Mouse (Mus musculus): Measurements from ENCODE around the gene Rexo4.
A peak's percentile ranks its signal among the peaks of the same experiment; 100 is the strongest.

Gene Rexo4

GRCm38 (mm10) chr2:26963923-26964723 lies at the start of gene Rexo4:
Gene Rexo4, minus strand, starts transcription at chr2:26964386.
- DNase-seq (ENCODE audit: extremely low spot score, low spot score): peak; percentile 95

GRCm38 (mm10) chr2:27009714-27010244 lies 45.6 kb upstream of the Rexo4 start, which contains the start of gene Cacfd1:
Gene Cacfd1, plus strand, starts transcription at chr2:27009926.
- DNase-seq (ENCODE audit: extremely low spot score, low spot score): peak; percentile 92

- no peak for DNase-seq (ENCODE audit: extremely low spot score, low spot score)
These were observed 43.5 kb upstream of the Rexo4 start for GRCm38 (mm10) chr2:27007701-27008100.

- no peak for DNase-seq (ENCODE audit: extremely low spot score, low spot score)
These were observed 42.1 kb upstream of the Rexo4 start for GRCm38 (mm10) chr2:27006255-27006654.

GRCm38 (mm10) chr2:26997993-26998392 lies 33.8 kb upstream of the Rexo4 start:
- no peak for DNase-seq (ENCODE audit: extremely low spot score, low spot score)

DNA sequence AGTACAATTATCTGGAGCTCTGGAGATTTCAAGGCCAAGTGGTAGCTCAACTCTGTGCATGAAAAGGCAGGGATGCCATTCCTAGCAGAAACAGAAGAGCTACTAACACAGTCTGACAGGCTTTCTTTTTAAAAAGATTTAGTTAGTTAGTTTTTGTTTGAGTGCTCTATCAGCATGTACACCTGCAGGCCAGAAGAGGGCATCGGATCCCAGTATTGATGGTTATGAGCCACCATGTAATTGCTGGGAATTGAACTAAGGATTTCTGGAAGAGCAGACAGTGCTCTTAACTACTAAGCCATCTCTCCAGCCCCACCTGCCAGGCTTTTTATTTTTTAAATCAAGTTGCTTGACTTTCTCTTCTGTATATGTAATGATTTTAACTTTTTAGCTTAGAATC lies 33.3 kb upstream of the Rexo4 start:
- no peak for DNase-seq (ENCODE audit: extremely low spot score, low spot score)

- no peak for DNase-seq (ENCODE audit: extremely low spot score, low spot score)
These were observed 29.8 kb upstream of the Rexo4 start for GRCm38 (mm10) chr2:26993936-26994335.

DNA sequence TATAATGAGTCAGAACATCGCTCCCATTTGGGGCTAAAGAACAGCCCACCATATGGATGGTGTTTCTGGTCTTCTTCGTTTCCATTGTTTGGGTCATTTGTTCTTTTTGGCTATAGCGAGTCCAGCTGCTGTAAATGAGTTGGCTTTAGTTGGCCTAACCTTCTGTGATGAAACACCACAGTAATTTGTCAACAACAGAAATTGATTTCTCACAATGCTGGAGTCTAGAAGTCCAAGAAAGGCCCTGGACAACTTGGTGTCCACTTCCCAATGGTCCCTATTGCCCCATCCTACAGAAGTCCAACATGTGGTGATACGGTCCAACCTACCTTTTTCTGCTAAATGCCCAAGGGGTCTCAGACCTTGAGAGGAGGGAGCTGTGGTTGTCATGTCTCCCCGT lies 20.5 kb upstream of the Rexo4 start:
- DNase-seq (ENCODE audit: extremely low spot score, low spot score): no peak

DNA sequence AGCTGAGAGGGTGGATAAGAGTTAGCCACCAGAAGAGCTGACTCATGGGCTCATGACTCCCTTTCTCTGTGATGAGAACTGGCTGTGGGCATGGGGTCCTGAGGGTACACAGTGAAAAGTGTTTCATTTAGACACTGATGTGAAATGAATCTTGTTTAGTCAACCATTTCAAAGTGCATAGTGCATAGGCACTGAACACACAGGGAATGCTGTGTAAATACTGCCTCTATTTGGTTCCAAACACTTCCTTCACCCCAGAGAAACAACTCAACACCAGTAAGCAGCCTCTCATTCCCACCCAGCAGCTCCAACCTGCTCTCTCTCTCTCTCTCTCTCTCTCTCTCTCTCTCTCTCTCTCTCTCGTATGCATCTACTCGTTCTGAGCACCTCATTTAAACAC lies 20.0 kb upstream of the Rexo4 start:
- no peak for DNase-seq (ENCODE audit: extremely low spot score, low spot score)

DNA sequence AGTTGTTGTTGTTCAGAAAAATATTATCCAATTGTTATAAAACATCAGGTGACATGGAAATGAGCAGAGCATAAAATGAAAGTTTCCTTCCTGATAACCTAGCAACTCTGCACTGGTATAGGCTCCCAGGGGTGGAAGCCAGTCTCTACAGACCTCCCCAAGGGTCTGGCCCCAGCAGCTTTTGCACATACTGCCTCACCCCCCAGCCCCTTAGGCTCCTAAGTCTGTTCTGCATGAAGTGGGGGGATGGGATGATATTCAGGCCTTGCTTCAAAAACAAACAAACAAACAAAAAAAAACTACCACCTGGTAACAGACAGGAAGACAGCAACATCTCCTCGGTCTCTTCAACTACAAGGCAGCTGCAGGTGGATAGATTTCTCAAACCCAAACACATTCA lies 16.2 kb upstream of the Rexo4 start:
- DNase-seq (ENCODE audit: extremely low spot score, low spot score): no peak

GRCm38 (mm10) chr2:26973960-26974359 lies 9.8 kb upstream of the Rexo4 start:
- no peak for DNase-seq (ENCODE audit: extremely low spot score, low spot score)

GRCm38 (mm10) chr2:26973116-26973515 lies 8.9 kb upstream of the Rexo4 start, which contains the start of gene Adamts13:
Gene Adamts13, plus strand, starts transcription at chr2:26973416.
- no peak for DNase-seq (ENCODE audit: extremely low spot score, low spot score)

DNA sequence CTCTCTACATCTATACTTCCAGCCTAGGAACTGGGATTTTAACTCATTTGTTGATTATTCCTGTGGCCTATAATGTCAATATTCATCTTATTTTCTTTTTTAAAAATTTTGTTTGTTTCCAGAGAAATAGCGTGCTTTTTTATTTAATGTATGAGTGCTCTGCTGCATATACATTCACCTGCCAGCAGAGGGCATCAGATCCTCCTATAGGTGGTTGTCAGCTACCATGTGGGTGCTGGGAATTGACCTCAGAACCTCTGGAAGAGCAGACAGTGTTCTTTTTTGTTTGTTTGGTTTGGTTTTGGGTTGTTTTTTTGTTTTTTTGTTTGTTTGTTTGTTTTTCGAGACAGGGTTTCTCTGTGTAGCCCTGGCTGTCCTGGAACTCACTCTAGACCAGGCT lies 3.1 kb upstream of the Rexo4 start:
- DNase-seq (ENCODE audit: extremely low spot score, low spot score): no peak

- DNase-seq (ENCODE audit: extremely low spot score, low spot score): no peak
These were observed 661 bp upstream of the Rexo4 start for GRCm38 (mm10) chr2:26964724-26965370.

GRCm38 (mm10) chr2:26960756-26961155 lies 3.4 kb downstream of the Rexo4 start:
- DNase-seq (ENCODE audit: extremely low spot score, low spot score): no peak

DNA sequence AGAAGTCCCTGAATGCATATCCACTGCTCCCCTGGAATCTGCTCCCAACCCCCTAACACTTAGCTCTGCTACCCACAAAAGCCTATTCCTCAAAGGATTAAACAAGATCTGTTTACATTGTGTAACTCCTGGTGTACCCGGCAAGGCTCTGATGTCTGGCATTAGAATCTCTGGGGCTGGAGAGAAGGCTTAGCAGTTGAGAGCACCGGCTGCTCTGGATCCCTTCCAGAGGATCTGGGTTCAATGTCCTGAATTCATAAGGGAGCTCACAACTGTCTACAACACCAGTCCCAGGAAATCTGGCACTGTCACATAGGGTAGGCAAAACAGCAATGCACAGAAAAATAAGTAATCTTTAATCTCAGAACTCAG lies 6.7 kb downstream of the Rexo4 start:
- no peak for DNase-seq (ENCODE audit: extremely low spot score, low spot score)

GRCm38 (mm10) chr2:26956811-26957487 lies 7.2 kb downstream of the Rexo4 start:
- DNase-seq (ENCODE audit: extremely low spot score, low spot score): no peak

DNA sequence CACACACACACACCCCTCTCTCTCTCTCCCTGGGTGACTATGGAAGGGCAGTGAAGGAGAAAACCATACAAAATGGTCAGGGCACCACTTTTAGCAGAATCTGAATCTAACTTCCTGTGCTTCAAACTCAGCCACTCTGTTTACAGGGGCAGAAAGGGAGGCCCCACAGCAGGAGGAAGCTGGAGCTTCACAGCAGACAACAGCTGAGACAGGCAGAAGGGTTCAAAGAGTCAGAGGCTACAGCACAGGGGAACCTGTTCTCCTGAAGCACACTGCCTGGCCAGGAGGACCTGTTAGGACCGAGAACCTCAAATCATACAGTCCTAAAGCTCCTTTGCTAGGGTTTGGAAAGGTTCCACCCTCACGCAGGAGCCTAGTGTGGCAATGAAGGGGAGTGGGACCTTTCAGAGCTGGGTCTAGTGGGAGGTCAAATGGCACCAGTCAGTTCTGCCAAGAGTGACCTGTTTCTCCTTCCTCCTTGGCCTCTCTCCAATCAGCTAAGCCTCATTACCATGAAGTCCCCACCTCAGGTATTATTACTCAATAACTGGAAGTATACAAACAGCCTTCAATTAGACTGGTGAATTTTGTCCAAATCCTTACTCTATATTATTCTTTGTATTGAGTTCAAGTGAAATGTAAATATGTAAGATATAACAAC lies 9.3 kb downstream of the Rexo4 start:
- DNase-seq (ENCODE audit: extremely low spot score, low spot score): no peak

- no peak for DNase-seq (ENCODE audit: extremely low spot score, low spot score)
These were observed 11.3 kb downstream of the Rexo4 start for GRCm38 (mm10) chr2:26952866-26953265.

- DNase-seq (ENCODE audit: extremely low spot score, low spot score): no peak
These were observed 12.0 kb downstream of the Rexo4 start for GRCm38 (mm10) chr2:26952193-26952592.

GRCm38 (mm10) chr2:26951346-26951905 lies 12.8 kb downstream of the Rexo4 start:
- no peak for DNase-seq (ENCODE audit: extremely low spot score, low spot score)

All from neural tube, embryonic 10.5 days (tissue).